Mouse (Mus musculus): ENCODE results near the gene Ndst2. TPM values are rescaled to one million over a fixed set of nuclear protein-coding genes. Genes with fewer than 3 reads are reported as not detected.

The Ndst2 gene
- total RNA-seq (2014; fragmentation: Nextera tagmentation), result 24.5 and 27.8 TPM in 2 replicates
- 6.2 and 7.2 TPM in 2 replicates for total RNA-seq (2017)

DNA sequence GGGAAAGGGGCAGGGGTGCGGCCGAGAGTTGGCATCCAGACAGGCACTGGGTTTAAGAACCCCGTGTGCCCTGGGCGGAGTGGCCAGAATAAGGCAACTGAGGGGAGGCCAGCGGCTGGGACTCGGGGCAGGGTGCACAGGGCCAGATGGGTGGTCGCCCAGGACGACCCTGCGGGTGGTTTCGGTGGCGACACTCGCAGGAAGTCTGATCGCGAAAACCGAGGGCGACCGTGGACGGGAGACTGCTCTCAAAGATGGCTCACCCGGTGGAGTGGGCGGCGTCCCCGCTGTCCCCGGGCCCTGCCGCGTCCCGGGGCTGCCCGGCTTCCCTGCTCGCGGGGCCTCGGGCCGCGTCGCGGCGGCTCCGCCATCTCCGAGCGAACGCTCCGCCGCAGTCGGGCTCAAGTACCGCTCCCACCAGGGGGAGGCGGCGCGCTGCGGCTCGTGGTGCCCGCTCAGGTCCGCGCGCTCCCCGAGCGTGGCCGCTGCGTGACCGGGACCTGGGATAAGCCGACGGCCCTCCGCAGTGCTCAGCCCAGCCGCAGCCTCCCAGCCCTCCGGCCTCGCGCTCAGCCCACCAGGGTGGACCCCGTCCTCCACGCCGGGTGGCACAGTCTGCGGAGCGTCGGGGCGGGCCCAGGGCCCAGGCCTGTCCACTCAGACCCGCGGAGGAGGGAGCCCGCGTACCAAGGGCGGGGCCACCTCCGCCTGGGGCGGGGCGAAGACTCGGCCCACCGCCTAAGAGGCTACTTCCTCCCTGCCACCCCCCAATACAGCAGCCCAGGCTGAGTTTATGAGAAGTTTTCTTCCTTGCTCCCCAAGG lies at the start of gene Ndst2:
Gene Ndst2 (minus strand): TSS at position 611 of the 823 bp plus-strand sequence.
- ATAC-seq (replicated peaks; ENCODE audit: poor library complexity, severe bottlenecking), result peak; percentile 88

DNA sequence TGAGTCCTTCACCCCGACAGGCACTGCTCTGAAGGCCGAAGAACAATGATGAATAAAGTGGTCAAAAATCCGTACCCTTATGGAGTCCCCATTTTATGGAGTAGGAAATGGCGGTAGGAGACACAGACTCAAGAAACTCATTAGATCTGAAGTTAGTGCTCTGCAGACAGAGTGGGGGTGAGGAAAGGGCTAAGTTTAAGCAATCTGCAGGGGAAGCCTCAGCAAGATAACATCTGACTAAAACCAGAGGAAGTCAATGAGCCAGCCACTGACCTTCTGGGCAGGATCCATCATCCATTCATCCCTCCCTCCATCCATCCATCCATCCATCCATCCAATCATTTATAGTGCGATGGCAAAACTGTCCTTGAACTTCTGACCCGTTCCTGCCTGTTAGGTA lies 49.2 kb upstream of the Ndst2 start:
- ATAC-seq (replicated peaks; ENCODE audit: poor library complexity, severe bottlenecking), result 0 out of 2 replicates have a peak, but pooled peaks have one; percentile 15

DNA sequence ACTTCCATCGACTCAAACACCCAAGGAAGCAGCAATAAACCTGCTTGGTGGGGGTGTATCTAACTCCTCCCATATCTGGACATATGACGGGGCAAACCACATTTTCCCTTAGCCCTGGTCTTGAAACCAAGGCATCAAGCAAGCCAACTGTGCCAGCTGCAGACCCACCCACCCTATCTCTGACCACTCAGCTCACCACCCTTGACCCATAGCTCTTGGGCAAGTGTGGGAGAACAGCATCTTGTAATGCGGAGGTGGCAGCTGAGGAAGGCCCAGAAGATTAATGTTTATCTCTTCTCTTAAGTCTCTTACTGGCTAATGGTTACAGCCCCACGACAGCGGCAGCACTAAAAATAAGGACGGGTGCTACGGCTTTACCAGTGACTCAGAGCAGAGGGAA lies 48.5 kb upstream of the Ndst2 start:
- no peak for ATAC-seq (replicated peaks; ENCODE audit: poor library complexity, severe bottlenecking)

DNA sequence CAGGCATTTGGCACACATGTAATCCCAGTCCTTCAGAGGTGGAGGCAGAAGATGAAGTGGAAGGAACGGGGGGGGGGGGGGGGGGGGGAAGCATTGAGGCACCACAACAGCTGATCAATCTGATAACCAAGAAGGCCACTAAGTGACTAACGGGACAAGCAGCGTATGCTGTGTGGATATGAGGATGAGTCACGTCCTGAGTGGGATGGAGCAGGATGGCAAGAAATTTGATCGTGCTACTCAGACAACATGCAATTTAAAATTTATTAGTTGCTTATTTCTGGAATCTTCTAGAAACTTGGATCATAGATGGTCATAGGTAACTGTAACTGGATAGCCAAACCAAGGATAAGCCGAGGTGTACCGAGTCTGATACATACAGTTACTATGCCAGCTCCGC lies 45.9 kb upstream of the Ndst2 start:
- no peak for ATAC-seq (replicated peaks; ENCODE audit: poor library complexity, severe bottlenecking)

DNA sequence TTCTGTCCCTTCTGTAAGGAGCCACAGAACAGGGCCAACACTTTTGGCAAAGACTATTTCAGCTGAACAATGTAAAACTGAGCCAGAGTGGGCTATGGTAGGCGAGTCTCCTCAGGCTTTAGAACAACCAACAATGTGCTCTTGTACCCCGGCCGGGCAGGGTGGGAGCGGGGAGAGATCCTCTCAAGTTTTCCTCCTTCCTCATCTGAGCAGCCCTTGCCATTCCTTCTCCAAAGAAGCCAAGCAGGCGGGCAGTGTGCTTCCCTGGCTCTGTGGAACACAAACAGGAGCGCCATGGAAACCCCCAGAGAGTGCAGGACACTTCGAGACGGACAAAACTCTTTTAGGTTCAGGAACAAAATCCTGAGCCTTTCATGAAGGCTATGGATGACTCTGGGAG lies 44.1 kb upstream of the Ndst2 start:
- ATAC-seq (replicated peaks; ENCODE audit: poor library complexity, severe bottlenecking), result no peak

DNA sequence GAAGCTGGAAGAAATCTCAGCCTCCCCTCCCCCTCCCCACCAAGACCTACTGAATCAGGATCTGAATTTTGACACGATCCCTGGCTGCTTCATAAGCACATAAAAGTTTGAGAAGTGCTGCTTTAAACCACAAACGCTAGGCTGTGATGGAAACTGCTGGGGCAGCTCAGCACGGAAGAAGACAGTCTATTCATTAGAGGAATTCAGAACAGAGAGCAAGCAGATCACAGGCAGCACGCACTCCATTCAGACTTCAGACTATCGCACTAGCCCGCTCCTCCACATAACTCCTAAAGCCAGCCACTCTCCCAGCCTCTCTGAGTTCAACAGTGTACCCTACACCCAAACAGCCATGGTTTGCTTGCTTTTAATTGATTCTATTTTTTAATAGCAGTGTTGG lies 41.3 kb upstream of the Ndst2 start:
- ATAC-seq (replicated peaks; ENCODE audit: poor library complexity, severe bottlenecking), result no peak

DNA sequence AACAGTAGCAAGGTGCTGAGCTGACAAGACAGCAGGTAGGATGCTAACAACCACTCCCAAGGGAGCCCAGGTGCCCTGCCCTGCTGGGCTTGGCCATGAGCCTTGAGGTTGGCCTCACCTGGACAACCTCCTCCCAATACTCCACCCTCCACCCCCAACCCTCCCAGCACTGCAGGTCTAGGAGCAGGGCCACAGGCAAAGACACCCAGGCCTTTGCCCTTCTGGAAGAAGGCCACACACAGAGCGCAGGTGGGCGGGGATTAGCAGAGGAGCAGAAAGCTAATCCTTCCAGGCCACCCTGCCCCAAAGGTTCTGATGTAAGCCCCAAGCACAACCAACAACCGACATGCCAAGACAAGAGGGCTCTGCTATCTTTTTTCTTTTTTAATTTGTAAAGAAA lies 39.0 kb upstream of the Ndst2 start:
- no peak for ATAC-seq (replicated peaks; ENCODE audit: poor library complexity, severe bottlenecking)

DNA sequence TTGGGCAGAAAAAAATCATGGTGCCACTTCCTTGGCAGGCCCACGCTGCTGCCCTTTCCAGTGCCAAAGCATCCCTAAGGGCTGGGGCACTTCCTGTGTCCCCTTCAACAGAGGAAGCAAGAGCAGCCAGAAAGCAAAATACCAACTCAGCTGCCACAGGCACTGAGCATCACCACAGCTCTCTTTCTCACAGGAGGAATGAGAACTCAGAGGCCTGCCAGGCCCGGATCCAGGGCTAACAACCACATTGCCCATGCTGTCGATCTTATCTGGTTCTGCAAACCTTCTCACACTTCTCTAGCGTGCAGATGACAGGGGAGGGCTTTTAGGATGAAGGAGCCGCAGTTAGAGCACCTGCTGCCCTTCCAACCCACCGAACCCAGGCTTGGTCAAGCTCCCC lies 38.4 kb upstream of the Ndst2 start:
- ATAC-seq (replicated peaks; ENCODE audit: poor library complexity, severe bottlenecking), result peak; percentile 39

DNA sequence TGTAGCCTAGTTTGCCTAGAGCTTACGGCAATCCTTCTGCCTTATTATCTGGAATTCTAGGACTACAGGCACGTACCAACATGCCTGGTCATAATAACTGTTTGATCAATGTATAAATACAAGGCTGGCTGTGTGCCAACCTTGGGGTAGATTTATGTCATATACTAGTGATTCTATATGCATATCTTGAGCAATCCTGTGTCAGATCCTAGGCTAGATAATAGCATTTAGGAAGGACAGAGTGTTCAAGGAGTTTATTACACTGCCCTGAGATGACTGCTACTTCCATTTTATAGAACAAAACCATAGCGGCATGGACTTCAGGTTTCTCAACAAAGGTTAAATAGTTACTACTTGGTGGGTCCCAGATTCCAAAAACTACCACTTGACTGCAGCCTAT lies 37.6 kb upstream of the Ndst2 start:
- no peak for ATAC-seq (replicated peaks; ENCODE audit: poor library complexity, severe bottlenecking)

DNA sequence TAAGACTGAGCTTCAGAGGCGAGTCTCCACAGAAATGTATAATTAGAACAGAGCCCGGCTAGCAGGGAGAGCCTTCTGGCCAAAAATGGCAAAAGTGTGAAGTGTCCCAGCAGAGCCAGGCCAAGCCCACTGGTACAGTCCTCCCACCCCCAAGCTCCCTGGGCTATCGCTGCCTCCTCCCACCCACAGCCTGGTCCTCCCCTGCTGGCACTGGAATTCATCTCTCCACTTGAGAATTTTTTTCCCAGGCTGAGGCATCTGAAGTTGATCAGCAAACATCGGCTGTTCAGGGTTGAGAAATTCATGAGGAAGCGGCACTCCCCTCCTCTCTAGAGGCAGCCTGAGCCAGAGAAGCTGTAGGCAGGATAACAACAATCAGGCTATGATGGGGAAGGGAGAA lies 34.2 kb upstream of the Ndst2 start:
- ATAC-seq (replicated peaks; ENCODE audit: poor library complexity, severe bottlenecking), result no peak

DNA sequence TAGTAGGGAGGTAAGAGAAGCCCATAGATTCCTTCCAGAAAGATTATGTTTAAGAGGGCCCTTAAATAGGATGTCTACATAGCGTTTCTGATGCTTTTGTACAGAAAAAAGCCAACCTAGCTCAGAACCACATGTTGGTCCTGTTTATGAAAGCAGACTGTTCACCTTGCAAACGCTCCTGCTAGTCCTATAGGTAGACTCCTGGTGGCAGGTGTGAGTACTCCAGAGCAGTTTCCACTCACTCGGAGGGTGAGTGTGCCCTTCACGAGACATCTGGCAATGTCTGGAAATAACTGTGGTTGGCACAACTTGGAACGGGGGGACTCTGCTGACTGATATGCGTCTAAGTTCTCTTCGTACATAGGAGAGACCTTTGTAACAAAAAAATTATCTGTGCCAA lies 33.6 kb upstream of the Ndst2 start:
- no peak for ATAC-seq (replicated peaks; ENCODE audit: poor library complexity, severe bottlenecking)

DNA sequence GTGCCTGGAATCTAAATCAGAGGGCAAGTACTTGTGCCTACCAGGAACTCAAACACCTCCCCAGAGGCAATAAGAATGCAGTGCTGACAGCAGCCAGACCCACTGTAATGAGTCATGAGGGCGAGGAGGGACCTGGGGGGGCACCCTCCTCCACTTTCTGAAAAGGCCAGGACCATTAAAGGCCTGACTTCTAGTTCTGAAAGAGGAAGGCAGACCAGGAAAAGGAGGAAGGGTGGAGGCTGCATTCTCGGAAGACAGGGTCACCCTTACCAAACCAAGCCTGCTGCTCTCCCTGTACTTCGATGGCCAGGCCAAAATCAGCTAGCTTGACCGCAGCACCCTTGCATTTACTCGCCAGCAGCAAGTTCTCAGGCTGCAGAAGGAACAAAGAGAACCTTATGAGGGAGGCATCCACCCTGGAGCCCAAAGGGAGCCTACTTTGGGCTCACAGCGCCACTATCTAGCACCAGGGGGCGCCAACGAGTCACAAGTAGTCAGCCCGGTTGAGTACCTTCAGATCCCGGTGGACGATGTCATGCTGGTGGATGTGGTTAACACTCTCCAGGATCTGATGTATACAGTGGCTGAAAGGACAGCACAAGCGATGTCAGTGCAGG lies 31.4 kb upstream of the Ndst2 start:
- peak; percentile 93 for ATAC-seq (replicated peaks; ENCODE audit: poor library complexity, severe bottlenecking)

DNA sequence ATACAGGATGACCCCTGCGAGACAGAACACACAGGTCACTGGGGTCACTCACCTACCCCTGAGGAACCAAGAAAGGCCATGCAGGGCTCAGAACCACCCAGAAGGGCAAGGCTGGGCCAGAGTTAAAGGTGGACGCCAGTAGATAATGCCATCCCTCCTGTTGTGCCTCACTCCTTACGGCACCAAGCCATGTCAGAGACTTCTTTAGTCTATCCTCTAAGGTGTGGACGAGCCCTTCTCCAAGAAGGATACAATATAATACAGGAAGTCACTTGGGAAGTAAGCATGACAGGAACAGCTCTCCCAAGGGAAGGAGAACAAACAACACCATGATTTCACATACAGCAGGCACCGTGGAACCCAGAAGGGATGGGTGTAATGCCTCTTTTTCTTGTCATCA lies 30.6 kb upstream of the Ndst2 start:
- no peak for ATAC-seq (replicated peaks; ENCODE audit: poor library complexity, severe bottlenecking)

DNA sequence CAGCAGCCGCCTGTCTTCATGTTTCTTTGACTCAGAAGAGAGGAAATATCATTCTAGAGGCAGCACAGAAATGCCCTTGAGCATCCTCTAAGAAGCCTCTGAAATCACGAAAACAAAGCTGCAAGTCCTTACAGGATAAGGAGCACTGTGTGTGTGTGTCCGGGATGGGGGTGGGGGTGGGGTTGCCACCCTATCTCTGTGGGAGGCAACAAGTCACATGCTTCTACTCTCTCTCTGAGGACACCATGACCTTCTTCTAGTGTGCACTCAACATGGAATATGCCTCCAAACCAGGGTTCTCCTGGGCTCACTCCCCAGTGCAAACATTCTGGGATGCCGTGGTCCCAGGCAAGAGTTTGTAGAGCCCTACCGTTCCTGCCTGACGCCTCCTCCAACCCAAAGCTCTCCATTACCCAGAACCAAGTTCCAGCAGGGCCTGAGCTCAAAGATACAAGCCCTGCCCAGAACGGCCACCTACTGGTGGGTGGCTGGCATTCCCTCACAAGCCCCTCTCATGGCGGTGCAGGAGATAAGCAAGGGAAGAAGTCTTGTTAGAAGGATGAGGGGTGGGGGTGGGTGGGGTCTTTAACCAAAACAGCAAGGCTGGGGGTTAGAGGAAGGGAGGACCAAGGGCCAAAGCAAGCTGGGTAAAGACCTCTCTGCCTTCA lies 24.5 kb upstream of the Ndst2 start:
- ATAC-seq (replicated peaks; ENCODE audit: poor library complexity, severe bottlenecking), result no peak

DNA sequence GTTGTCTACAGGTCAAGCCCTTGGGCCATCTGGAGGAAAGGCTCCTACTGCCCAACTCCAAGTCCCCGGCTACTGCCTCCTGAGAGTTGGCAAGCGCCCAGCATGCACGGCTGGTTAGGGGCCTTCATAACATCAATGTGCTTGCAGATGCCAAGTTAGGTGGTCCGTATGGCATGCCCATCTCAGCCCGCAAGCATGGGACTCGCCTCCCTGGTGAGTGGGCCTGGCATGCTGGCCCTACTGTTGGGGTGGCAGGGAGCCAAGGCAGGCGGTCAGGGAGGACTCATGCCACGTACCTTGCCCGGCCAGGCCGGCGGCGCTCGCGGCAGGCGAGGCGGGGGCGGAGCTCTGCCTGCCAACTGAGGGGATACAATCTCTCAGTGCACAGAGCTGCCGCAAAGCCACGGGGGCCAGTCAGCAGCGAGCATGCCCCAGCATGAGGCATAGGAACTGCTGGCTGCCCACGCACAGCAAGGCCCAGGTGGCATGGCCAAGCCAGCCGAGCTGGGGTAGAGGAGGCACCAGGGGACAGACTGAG lies 23.1 kb upstream of the Ndst2 start:
- no peak for ATAC-seq (replicated peaks; ENCODE audit: poor library complexity, severe bottlenecking)

DNA sequence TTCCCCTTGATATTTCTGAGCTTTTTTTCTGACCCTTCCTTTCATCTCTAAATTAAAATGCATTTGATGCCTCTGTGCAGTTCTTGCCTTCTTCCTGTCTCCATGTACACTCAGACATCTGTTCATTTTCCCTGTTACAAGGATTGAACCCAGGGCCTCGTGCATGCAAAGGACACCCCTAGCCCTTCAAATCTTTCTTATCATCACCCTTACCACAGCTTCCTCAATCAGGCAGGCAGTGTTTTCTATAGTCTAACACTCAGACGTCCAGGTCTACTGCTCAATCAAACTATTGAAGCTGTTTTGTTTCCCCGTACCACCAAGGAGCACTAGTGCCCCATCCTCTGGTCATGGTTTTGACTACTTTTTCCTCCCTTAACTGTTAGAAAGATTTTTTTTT lies 19.4 kb upstream of the Ndst2 start:
- ATAC-seq (replicated peaks; ENCODE audit: poor library complexity, severe bottlenecking), result no peak

DNA sequence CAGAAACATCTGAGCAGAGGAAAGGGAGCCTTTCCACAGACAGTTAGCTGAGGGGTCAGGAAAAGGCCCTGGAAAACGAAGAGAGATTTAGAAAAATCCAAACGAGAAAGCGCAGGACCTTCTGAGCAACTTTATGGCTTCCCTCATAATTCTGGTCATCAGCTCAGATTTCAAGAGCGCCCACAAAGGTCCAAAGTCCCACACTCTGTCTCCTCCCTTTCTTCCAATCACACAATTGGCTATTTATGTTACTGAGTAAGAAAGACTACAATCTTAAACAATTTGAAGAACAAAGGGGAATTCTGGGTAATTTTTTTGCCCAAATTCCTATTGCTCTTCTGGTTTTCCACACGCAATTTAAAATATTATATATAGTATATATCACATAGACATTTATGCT lies 16.1 kb upstream of the Ndst2 start:
- no peak for ATAC-seq (replicated peaks; ENCODE audit: poor library complexity, severe bottlenecking)

DNA sequence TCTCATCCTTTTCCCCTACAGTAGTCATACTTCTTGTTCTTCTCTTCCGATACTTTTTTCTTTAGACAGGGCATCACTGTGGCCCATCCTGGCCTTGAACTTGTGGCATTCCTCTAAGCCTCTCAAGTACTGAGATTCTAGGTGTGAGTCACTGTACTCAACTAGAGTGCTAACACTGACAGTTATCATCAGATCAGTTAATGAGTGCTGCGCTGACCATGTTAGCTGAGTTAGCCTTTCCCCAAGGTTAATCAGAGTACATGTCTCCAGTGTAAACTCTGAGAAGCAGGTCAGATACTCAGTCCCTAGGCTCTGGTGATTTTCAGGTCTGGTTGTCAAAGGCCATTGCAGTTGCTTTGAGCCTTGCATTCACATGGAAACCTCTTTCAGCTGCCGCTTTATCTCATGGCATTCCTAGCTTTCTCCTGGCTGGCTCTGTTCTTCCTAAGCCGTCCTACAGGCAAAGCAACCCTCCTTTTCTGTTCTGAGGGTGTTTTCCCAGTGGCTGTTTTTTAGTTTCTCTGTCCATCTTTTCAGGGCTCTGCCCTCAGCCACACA lies 15.2 kb upstream of the Ndst2 start:
- ATAC-seq (replicated peaks; ENCODE audit: poor library complexity, severe bottlenecking), result no peak

DNA sequence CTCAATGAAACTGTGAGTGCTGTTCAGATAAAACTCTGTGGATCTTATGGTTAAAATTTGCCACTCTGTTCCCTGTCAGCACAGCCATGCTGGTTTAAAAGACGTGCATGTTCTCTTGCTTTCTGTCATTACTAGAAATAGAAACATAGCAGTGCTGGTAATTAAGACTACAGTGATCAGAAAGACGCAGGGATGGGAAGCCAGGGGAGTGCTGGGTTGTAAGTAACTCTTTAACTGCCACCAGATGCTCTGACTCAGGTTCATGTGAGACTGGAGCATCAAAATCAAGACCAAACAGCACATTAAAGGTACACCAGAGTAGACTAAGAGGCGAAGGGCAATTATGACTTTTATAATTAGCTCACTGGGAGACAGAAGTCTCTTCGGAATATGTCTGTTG lies 14.0 kb upstream of the Ndst2 start:
- no peak for ATAC-seq (replicated peaks; ENCODE audit: poor library complexity, severe bottlenecking)

DNA sequence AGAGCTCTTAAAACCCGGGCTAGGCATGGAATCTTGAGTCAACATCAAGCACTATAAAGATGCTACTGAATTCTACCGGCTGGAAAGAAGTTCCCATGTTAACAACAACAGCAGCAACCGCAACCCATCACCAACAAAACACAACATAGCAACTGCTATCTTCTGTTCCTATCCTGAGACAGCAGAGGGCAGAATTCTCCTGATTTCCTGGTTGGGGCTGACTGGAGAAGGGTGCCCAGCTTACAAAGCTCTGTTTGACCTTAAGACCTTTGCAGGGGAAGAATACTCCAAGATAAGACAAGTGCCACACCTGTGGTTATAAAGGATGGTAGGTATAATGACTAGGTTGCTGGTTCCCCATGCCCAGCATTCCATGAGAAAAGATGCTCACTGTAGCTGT lies 12.6 kb upstream of the Ndst2 start:
- no peak for ATAC-seq (replicated peaks; ENCODE audit: poor library complexity, severe bottlenecking)

DNA sequence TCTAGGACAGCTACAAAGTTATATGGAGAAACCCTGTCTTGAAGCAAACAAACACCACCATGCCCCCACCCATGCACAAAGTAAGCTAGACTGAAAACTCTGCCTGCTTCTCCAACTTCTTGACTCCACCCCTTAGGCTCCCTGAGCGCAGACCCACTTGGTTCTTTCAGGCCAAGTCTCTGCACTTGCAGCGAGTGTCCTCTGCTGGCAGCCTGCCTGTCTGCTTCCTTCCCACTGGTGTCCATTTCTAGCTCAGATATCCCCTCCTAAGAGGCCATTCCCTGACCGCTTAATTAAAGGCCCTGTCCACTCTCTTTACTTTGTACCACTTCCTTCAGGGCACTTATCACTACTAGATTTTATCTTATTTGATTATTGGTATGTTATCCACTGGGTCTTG lies 9.3 kb upstream of the Ndst2 start:
- no peak for ATAC-seq (replicated peaks; ENCODE audit: poor library complexity, severe bottlenecking)
